Mouse (Mus musculus) embryonic facial prominence, embryonic 14.5 days (tissue): ENCODE measurements around the gene Cramp1l. TPM values are rescaled to one million over a fixed set of nuclear protein-coding genes. Genes with fewer than 3 reads are reported as not detected.

Source experiments
- ATAC-seq: fragments of 200-750 bp; cut with Nextera tagmentation; 2 replicates; pipeline ENCODE4 v1.8.0; 2017; ENCODE audit warnings: low read depth, moderate number of reproducible peaks, moderate TSS enrichment
- DNase-seq: peaks from one replicate; pipeline ENCODE4 v3.0.0-alpha.2; 2015; ENCODE audit warnings: low spot score
- H3K27ac ChIP-seq: fragments of 300-500 bp; sonication (generic); replicated peaks from 2 replicates; pipeline ENCODE4 v1.5.1; 2014; ENCODE audit warnings: low read depth, mild to moderate bottlenecking, low read length, moderate library complexity
- H3K27me3 ChIP-seq: fragments of 300-500 bp; sonication (generic); replicated peaks from 2 replicates; pipeline ENCODE4 v1.6.1; 2014; ENCODE audit warnings: low read length; ENCODE audit not compliant: control insufficient read depth, insufficient read depth
- H3K36me3 ChIP-seq: fragments of 300-500 bp; sonication (generic); 2 replicates; pipeline ENCODE4 v1.6.1; 2014; ENCODE audit warnings: low read length, mixed read lengths; ENCODE audit not compliant: control insufficient read depth, insufficient read depth
- H3K4me1 ChIP-seq: fragments of 300-500 bp; sonication (generic); 2 replicates; pipeline ENCODE4 v1.6.1; 2014; ENCODE audit warnings: antibody characterized with exemption, low read length; ENCODE audit not compliant: control insufficient read depth, insufficient read depth
- H3K4me2 ChIP-seq: fragments of 300-500 bp; sonication (generic); 2 replicates; pipeline ENCODE4 v1.6.1; 2014; ENCODE audit warnings: low read depth, mild to moderate bottlenecking, low read length, moderate library complexity, mixed read lengths
- H3K4me3 ChIP-seq: fragments of 300-500 bp; sonication (generic); 2 replicates; pipeline ENCODE4 v1.5.1; 2014; ENCODE audit warnings: low read depth, mild to moderate bottlenecking, low read length
- H3K9ac ChIP-seq: fragments of 300-500 bp; sonication (generic); 2 replicates; pipeline ENCODE4 v1.6.1; 2014; ENCODE audit warnings: low read depth, mild to moderate bottlenecking, low read length, moderate library complexity, mixed read lengths
- H3K9me3 ChIP-seq: fragments of 300-500 bp; sonication (generic); 2 replicates; pipeline ENCODE4 v1.6.1; 2016; ENCODE audit warnings: low read length; ENCODE audit not compliant: control insufficient read depth
- WGBS: fragments of 180-500 bp; shearing (Covaris S2); extraction: QIAGEN DNeasy Blood & Tissue Kit; methylation state at CpG from one replicate; pipeline ENCODE4 v1.1.7; 2014; 5-methylcytosine and 5-hydroxymethylcytosine counted together
- polyA plus RNA-seq: library from polyadenylated mRNA; unstranded; fragments of >200 nt; fragmentation: Nextera tagmentation; extraction: Ambion mirVana; gene quantifications from 2 replicates; pipeline ENCODE4 v1.2.1, GENCODE M21; 2014

The Cramp1l gene
- 7.1 and 7.7 TPM in 2 replicates for polyA plus RNA-seq

- Histone ChIP-seq H3K9me3 (no peaks in the 10 kb centered on the region), H3K36me3 (peaks cover 32% of the 10 kb centered on the region), H3K27ac (peak within 1 kb of the TSS; percentile 79), H3K27me3 (no peaks in the 10 kb centered on the region), H3K4me2 (peak within 1 kb of the TSS; percentile 90), H3K9ac (peak within 1 kb of the TSS; percentile 96), H3K4me3 (peak within 1 kb of the TSS; percentile 87), H3K4me1 (peaks cover 17% of the 10 kb centered on the region)
- under 1% methylated on average over 61 of the region's 62 CpGs for WGBS
- DNase-seq (peak; percentile 100), ATAC-seq (peak; percentile 98)
These were observed at the start of gene Cramp1l, which contains the start of gene Ift140 for GRCm38 (mm10) chr17:25015655-25016291. TSS of gene Cramp1l (minus strand) at chr17:25015788. TSS of gene Ift140 (plus strand) at chr17:25016085.

- Histone ChIP-seq H3K27me3 (no peaks in the 10 kb centered on the region), H3K36me3 (peaks cover 25% of the 10 kb centered on the region; the same call in 1 of the 2 replicates), H3K4me3 (no peak overlapping the region), H3K4me2 (no peak overlapping the region), H3K27ac (no peak overlapping the region), H3K4me1 (no peaks in the 10 kb centered on the region), H3K9ac (no peak overlapping the region), H3K9me3 (no peaks in the 10 kb centered on the region)
- WGBS = 80% methylated on average over 3 of the region's 3 CpGs
- no peak for ATAC-seq
- DNase-seq = no peak
These were observed 49.6 kb upstream of the Cramp1l start for GRCm38 (mm10) chr17:25065189-25065588.

- ATAC-seq (0 out of 2 replicates have a peak, but pooled peaks have one; percentile 57), DNase-seq (peak; percentile 74)
- Histone ChIP-seq H3K27me3 (no peaks in the 10 kb centered on the region), H3K4me3 (no peak overlapping the region), H3K36me3 (peaks cover 28% of the 10 kb centered on the region; the same call in 1 of the 2 replicates), H3K9me3 (no peaks in the 10 kb centered on the region), H3K4me1 (no peaks in the 10 kb centered on the region), H3K4me2 (no peak overlapping the region), H3K27ac (no peak overlapping the region), H3K9ac (no peak overlapping the region)
- WGBS = 62% methylated on average over 9 of the region's 9 CpGs
These were observed 48.8 kb upstream of the Cramp1l start for GRCm38 (mm10) chr17:25064351-25064750.

GRCm38 (mm10) chr17:25063872-25064271 is 48.3 kb upstream of the Cramp1l start:
- 0 out of 2 replicates have a peak overlapping the region, but pooled peaks have one; percentile 18 for H3K27ac ChIP-seq
- DNase-seq = no peak

GRCm38 (mm10) chr17:25063261-25063660 is 47.7 kb upstream of the Cramp1l start:
- Histone ChIP-seq H3K4me2 (no peak overlapping the region), H3K9me3 (no peaks in the 10 kb centered on the region), H3K27me3 (no peaks in the 10 kb centered on the region), H3K9ac (no peak overlapping the region), H3K4me3 (no peak overlapping the region), H3K36me3 (peaks cover 23% of the 10 kb centered on the region; the same call in 1 of the 2 replicates), H3K27ac (no peak overlapping the region), H3K4me1 (no peaks in the 10 kb centered on the region)
- ATAC-seq (no peak), DNase-seq (no peak)
- WGBS = 73% methylated on average over 4 of the region's 4 CpGs

More at GRCm38 (mm10) chr17:25063872-25064271, 48.3 kb upstream of the Cramp1l start:
- no peak for ATAC-seq
- Histone ChIP-seq H3K9me3 (no peaks in the 10 kb centered on the region), H3K4me1 (no peaks in the 10 kb centered on the region), H3K36me3 (peaks cover 23% of the 10 kb centered on the region; the same call in 1 of the 2 replicates), H3K4me3 (no peak overlapping the region), H3K27me3 (no peaks in the 10 kb centered on the region), H3K4me2 (no peak overlapping the region), H3K9ac (no peak overlapping the region)
- 83% methylated on average over 12 of the region's 12 CpGs for WGBS

GRCm38 (mm10) chr17:25057041-25057440 is 41.5 kb upstream of the Cramp1l start:
- Histone ChIP-seq H3K9me3 (no peaks in the 10 kb centered on the region), H3K4me3 (no peak overlapping the region), H3K4me2 (no peak overlapping the region), H3K27ac (no peak overlapping the region), H3K4me1 (no peaks in the 10 kb centered on the region), H3K36me3 (peaks cover 45% of the 10 kb centered on the region; the same call in 1 of the 2 replicates), H3K9ac (no peak overlapping the region), H3K27me3 (no peaks in the 10 kb centered on the region)
- DNase-seq (no peak), ATAC-seq (no peak)
- 78% methylated on average over 6 of the region's 6 CpGs for WGBS

GRCm38 (mm10) chr17:25053274-25053673 is 37.7 kb upstream of the Cramp1l start:
- DNase-seq (no peak), ATAC-seq (no peak)
- no peaks in the 10 kb centered on the region for H3K4me1 ChIP-seq
- no peaks in the 10 kb centered on the region for H3K9me3 ChIP-seq
- H3K9ac ChIP-seq = no peak overlapping the region
- no peak overlapping the region for H3K4me2 ChIP-seq
- no peaks in the 10 kb centered on the region for H3K27me3 ChIP-seq
- 82% methylated on average over 9 of the region's 9 CpGs for WGBS
- H3K4me3 ChIP-seq = no peak overlapping the region
- H3K36me3 ChIP-seq = peaks cover 52% of the 10 kb centered on the region
- H3K27ac ChIP-seq = no peak overlapping the region

- Histone ChIP-seq H3K9ac (no peak overlapping the region), H3K4me3 (no peak overlapping the region), H3K36me3 (peaks cover 22% of the 10 kb centered on the region), H3K9me3 (no peaks in the 10 kb centered on the region), H3K4me1 (no peaks in the 10 kb centered on the region), H3K27ac (no peak overlapping the region), H3K27me3 (no peaks in the 10 kb centered on the region), H3K4me2 (no peak overlapping the region)
- ATAC-seq = no peak
- 89% methylated on average over 5 of the region's 6 CpGs for WGBS
- DNase-seq = peak; percentile 3
These were observed 31.6 kb upstream of the Cramp1l start for GRCm38 (mm10) chr17:25047143-25047542.

GRCm38 (mm10) chr17:25045281-25045680 is 29.7 kb upstream of the Cramp1l start:
- Histone ChIP-seq H3K9me3 (no peaks in the 10 kb centered on the region), H3K4me3 (no peak overlapping the region), H3K4me1 (no peaks in the 10 kb centered on the region), H3K27me3 (no peaks in the 10 kb centered on the region), H3K9ac (no peak overlapping the region), H3K27ac (no peak overlapping the region), H3K36me3 (0 out of 2 replicates have a peak, but pooled peaks cover 24% of the 10 kb centered on the region), H3K4me2 (no peak overlapping the region)
- 81% methylated on average over 4 of the region's 4 CpGs for WGBS
- no peak for DNase-seq
- ATAC-seq = no peak
